Mouse (Mus musculus) brain, embryonic 14.5 days (tissue): ENCODE data around the gene Tvp23a.

ENCODE experiments used
- CTCF ChIP-seq: fragments of 200-500 bp; IDR thresholded peaks from 2 replicates; pipeline ENCODE4 v1.5.1; 2012; ENCODE audit warnings: inconsistent platforms, mild to moderate bottlenecking, moderate library complexity, borderline replicate concordance; ENCODE audit not compliant: insufficient read depth, insufficient read length; ENCODE audit errors: extremely low read depth
- POLR2A ChIP-seq: fragments of 200-500 bp; IDR thresholded peaks from 2 replicates; pipeline ENCODE4 v1.6.1; 2012; ENCODE audit warnings: mild to moderate bottlenecking, inconsistent platforms, borderline replicate concordance; ENCODE audit not compliant: poor library complexity, insufficient read depth, insufficient read length, severe bottlenecking; ENCODE audit errors: extremely low read depth

DNA sequence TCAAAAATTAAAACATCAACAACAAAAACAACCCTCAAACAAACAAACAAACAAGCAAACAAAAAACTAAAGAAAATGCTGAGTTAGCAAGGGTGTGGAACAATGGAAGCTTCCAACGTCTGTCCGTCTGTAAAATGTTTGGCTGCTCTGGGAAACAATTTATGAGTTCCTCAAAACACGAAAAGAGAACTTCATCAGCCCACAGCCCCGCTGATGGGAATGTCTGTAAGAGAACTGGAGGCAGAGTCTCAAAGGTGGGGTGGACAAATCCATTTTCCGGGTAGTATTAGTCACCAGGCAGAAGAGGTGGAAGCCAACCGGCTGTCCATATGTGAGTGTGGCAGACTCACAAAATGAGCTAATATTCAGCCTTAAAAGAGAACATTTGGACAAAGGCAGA, 5.8 kb downstream of the Tvp23a start:
- TF ChIP-seq POLR2A (no peak), CTCF (no peak)
